Mouse (Mus musculus) hindbrain, embryonic 12.5 days (tissue): ENCODE results near the gene Ubqln4. TPM values are rescaled to one million over a fixed set of nuclear protein-coding genes. Genes with fewer than 3 reads are reported as not detected.
"Not testable (repeated sequence)": the region's sequence is repeated elsewhere in the genome, so short reads cannot be mapped to it uniquely, and the experiment has no call there.

ENCODE experiments used
- ATAC-seq: fragments of 200-750 bp; cut with Nextera tagmentation; 2 replicates; pipeline ENCODE4 v1.8.0; 2017; ENCODE audit warnings: moderate TSS enrichment; ENCODE audit not compliant: low FRiP score
- H3K27ac ChIP-seq: fragments of 300-500 bp; sonication (generic); 2 replicates; pipeline ENCODE4 v1.5.1; 2016; ENCODE audit warnings: mild to moderate bottlenecking
- H3K27me3 ChIP-seq: fragments of 300-500 bp; sonication (generic); 2 replicates; pipeline ENCODE4 v1.6.1; 2016; ENCODE audit warnings: mild to moderate bottlenecking
- H3K36me3 ChIP-seq: fragments of 300-500 bp; sonication (generic); 2 replicates; pipeline ENCODE4 v1.6.1; 2016; ENCODE audit warnings: mild to moderate bottlenecking
- H3K4me1 ChIP-seq: fragments of 300-500 bp; sonication (generic); 2 replicates; pipeline ENCODE4 v1.6.1; 2016
- H3K4me2 ChIP-seq: fragments of 300-500 bp; sonication (generic); replicated peaks from 2 replicates; pipeline ENCODE4 v1.6.1; 2016; ENCODE audit warnings: mild to moderate bottlenecking
- H3K4me3 ChIP-seq: fragments of 300-500 bp; sonication (generic); 2 replicates; pipeline ENCODE4 v1.5.1; 2016; ENCODE audit warnings: mild to moderate bottlenecking
- H3K9ac ChIP-seq: fragments of 300-500 bp; sonication (generic); 2 replicates; pipeline ENCODE4 v1.6.1; 2016; ENCODE audit warnings: mild to moderate bottlenecking, moderate library complexity
- H3K9me3 ChIP-seq: fragments of 300-500 bp; sonication (generic); replicated peaks from 2 replicates; pipeline ENCODE4 v1.6.1; 2016; ENCODE audit warnings: mild to moderate bottlenecking
- WGBS: fragments of 180-500 bp; shearing (Covaris S2); methylation state at CpG from one replicate; pipeline ENCODE4 v1.1.7; 2016; 5-methylcytosine and 5-hydroxymethylcytosine counted together
- polyA plus RNA-seq: library from polyadenylated mRNA; unstranded; fragments of >200 nt; fragmentation: Nextera tagmentation; extraction: Ambion mirVana; gene quantifications from 2 replicates; pipeline ENCODE4 v1.2.1, GENCODE M21; 2016

The Ubqln4 gene
- polyA plus RNA-seq, 1 experiment from 2014 or later, result 60.7 TPM

DNA sequence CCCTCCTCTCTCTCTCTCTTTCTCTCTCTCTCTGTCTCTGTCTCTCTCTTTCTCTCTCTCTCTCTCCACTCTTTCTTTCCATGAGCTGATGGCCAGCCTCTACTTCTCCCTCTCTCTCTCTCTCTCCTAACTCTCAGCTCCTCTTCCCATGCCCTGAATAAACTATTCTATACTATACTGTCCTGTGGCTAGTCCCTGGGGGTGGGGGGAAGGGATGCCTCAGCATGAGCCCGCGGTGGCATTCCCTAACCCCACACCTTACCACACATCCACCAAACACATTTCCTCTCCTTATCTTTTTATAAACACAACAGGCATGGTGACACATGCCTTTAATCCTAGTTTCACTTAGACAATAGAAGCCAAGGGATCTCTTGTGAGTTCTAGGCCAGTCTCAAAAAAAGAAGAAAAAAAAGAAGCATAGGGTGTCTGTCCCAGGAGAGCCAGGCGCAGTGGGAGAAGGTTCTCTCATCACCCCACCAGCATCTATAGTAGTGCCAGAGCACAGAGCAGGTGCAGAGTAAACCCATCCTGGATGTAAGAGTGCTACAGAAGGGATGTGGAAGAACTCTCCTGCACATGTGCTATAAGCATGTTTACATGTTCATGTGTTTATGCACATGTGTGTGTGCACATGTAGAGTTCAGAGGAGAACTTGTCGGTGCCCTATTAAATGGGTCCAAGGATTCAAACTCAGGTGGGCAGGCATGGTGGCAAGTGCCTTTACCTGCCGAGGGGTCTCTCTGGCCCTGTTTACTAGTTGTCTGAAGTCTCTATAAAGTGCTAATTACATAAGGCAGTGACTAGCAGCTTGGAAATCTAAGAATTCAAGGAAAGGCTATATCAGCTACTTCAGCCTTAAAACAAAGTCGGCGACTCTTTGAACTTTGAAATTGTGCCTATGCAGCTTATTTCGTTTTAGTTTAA lies 25.2 kb downstream of the Ubqln4 start:
- Histone ChIP-seq H3K4me2 (peak overlapping the region; percentile 85), H3K36me3 (peaks cover 25% of the 10 kb centered on the region), H3K27me3 (no peaks in the 10 kb centered on the region), H3K4me3 (peak overlapping the region; percentile 87), H3K27ac (no peak overlapping the region), H3K9ac (no peak overlapping the region), H3K4me1 (peaks cover 10% of the 10 kb centered on the region), H3K9me3 (no peaks in the 10 kb centered on the region)
- peak; percentile 38; the same call in 1 of the 2 replicates for ATAC-seq
- WGBS, result 45% methylated on average over 8 of the region's 8 CpGs

DNA sequence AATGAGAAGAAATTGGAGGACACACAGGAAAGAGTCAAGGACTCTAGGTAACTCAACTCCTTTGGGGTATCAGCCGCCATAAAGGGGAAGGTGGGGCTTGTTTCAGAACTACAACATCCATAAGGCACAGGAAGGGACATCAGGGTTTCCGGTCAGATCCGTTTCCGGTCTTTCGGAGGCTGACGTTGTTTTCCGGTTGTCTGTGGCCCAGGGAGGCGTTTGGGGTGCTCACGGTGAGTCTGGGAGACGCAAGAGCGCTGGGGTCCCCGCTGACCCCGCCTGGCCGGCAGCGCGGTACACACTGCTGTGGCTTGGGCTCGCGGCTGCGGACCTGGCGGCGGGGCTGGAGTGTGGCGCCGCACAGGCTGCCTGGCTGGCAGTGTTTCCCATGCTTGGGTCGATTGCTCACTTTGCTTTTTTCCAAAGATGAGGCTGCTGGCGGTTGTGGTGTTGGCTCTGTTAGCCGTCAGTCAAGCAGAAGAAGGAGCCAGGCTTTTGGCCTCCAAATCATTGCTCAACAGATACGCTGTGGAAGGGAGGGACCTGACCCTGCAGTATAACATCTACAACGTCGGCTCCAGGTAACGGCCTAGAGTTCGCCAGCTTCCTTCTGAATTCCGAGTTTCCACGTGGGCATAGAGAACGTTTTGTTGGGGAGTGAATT lies 26.0 kb downstream of the Ubqln4 start:
- Histone ChIP-seq H3K4me2 (peak overlapping the region; percentile 85), H3K9me3 (no peaks in the 10 kb centered on the region), H3K36me3 (peaks cover 29% of the 10 kb centered on the region), H3K27me3 (no peaks in the 10 kb centered on the region), H3K9ac (peak overlapping the region; percentile 85), H3K27ac (peak overlapping the region; percentile 19; the same call in 1 of the 2 replicates), H3K4me1 (peaks cover 10% of the 10 kb centered on the region), H3K4me3 (peak overlapping the region; percentile 87)
- ATAC-seq, result peak; percentile 88
- under 1% methylated on average over 34 of the region's 34 CpGs for WGBS

DNA sequence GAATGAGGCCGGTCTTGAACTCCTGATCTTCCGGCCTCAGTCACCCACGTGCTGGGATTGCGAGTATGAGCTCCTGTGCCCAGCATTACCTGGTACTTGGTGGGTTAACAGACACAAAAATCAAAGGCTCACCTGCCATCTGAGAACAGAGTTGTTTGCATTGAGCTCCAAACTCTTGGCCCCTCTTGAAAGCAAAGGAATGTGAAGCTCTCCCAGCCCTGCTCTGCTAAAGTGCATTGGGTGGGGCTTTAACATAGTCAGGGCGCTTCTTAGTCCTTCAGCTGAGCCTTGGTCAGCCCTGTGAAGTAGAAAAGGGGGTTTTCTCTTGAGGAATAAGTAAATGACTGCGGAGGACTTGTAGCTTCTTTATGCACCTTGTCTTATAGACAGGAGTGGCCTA lies 32.2 kb downstream of the Ubqln4 start:
- no peaks in the 10 kb centered on the region for H3K27me3 ChIP-seq
- no peak for ATAC-seq
- H3K4me2 ChIP-seq, result no peak overlapping the region
- no peak overlapping the region for H3K4me3 ChIP-seq
- 98% methylated on average over 6 of the region's 6 CpGs for WGBS
- H3K27ac ChIP-seq, result no peak overlapping the region
- H3K9me3 ChIP-seq, result no peaks in the 10 kb centered on the region
- no peak overlapping the region for H3K9ac ChIP-seq
- H3K4me1 ChIP-seq, result peaks cover 2% of the 10 kb centered on the region; the same call in 1 of the 2 replicates
- H3K36me3 ChIP-seq, result peaks cover 64% of the 10 kb centered on the region

DNA sequence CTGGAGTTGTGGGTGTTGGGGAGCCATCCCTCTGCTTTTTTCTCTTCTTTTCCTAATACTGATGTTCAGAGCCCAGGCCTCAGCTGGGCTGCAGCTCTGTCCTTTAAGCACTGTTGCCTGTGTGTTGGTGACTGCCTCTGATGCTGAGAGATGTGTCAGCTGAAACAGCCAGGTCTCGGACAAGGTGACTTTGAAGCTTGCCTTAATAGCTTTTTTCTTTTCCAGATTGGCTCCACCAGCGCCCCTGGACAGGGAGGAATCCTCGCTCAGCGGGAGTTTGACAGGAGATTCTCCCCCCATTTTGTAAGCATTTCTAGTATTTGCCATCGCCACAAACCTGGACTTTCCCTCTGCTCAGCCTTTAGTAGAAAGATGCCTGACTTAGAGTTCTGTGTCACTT lies 33.1 kb downstream of the Ubqln4 start:
- Histone ChIP-seq H3K4me1 (peaks cover 3% of the 10 kb centered on the region; the same call in 1 of the 2 replicates), H3K27ac (no peak overlapping the region), H3K36me3 (peaks cover 58% of the 10 kb centered on the region), H3K4me3 (no peak overlapping the region), H3K9ac (no peak overlapping the region), H3K9me3 (no peaks in the 10 kb centered on the region), H3K27me3 (no peaks in the 10 kb centered on the region), H3K4me2 (no peak overlapping the region)
- WGBS, result 94% methylated on average over 5 of the region's 5 CpGs
- ATAC-seq, result no peak

DNA sequence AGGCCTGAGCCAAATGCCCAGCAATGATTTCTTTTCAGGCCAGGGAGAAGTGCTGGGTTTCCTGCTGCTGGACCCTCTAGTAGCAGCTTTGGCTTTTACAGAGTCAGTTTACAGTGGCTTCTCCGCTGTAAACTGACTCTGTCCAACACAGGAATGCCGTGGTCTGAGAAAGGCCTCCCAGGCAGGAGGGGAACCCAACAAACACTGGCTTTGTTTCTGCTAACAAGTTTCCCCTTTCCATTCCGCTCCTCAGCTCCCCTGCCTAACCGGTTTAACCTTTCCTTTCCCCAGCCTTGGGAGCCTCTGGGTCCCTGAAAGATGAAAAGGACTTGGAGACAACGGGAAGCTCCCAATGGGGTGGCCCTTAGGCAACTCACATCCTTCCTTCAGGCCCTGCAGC lies 36.7 kb downstream of the Ubqln4 start:
- H3K4me3 ChIP-seq, result no peak overlapping the region
- no peak for ATAC-seq
- 26% methylated on average over 5 of the region's 5 CpGs for WGBS
- H3K27ac ChIP-seq, result peak overlapping the region; percentile 40; the same call in 1 of the 2 replicates
- H3K9ac ChIP-seq, result no peak overlapping the region
- H3K9me3 ChIP-seq, result no peaks in the 10 kb centered on the region
- peaks cover 7% of the 10 kb centered on the region; the same call in 1 of the 2 replicates for H3K4me1 ChIP-seq
- H3K4me2 ChIP-seq, result no peak overlapping the region
- peaks cover 35% of the 10 kb centered on the region for H3K36me3 ChIP-seq
- H3K27me3 ChIP-seq, result no peaks in the 10 kb centered on the region

DNA sequence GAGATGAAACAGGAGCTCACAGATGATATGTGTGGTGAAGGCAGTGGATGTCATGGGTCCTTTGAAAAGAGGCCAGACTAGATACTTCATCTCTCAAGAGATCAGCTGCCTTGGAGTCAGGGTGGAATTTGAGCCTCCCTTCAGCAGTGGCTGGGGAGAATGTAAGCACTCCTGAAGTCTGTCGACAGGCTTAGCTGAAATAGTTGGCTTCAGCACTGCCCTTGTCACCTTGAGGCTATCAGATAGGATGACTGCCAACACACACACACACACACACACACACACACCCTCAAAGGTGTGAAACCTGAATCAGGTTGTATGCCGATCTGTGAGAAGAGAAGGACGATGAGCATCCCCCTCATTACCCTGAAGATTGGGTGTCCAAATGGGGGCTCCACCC lies 37.5 kb downstream of the Ubqln4 start:
- H3K4me2 ChIP-seq, result no peak overlapping the region
- H3K27me3 ChIP-seq, result no peaks in the 10 kb centered on the region
- ATAC-seq, result no peak
- no peaks in the 10 kb centered on the region for H3K9me3 ChIP-seq
- no peak overlapping the region for H3K4me3 ChIP-seq
- H3K27ac ChIP-seq, result no peak overlapping the region; the same call in 1 of the 2 replicates
- no peak overlapping the region for H3K9ac ChIP-seq
- H3K4me1 ChIP-seq, result peaks cover 7% of the 10 kb centered on the region; the same call in 1 of the 2 replicates
- 58% methylated on average over 3 of the region's 3 CpGs for WGBS
- peaks cover 28% of the 10 kb centered on the region for H3K36me3 ChIP-seq

DNA sequence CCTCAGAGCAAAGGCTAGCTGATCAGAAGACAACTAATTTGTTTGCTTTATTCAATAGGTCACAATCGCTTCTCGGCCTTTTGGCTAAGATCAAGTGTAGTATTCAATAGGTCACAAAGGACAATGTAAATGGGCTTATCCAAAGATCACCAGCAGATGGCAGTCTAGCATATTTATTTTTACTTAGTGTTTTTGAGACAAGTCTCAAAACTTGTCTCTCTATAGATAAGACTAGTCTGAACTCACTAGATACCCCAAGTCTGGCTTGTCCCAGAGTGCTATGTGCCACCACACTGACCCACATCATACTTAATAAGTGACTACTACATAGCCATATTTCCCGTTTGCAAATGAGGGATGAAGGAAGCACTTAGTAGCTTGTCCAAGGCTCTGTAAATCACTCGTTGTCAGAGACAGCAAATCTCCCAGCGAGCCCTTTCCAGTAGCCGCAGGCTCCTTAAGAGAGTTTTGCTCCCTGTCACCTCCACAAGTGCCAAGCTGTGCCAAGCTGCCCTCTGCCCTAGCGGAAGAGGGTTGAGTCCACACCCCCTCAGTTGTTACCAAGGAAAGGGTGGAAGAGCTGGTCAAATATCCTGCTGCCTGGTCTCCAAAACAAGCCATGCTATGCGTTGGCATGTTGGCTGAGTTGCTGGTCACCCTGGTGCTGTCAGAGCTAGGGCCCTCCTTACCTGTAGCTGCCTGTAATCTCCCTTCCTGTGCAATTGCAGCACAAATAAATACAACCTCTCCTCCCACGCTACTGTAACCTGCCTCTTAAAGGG lies 38.6 kb downstream of the Ubqln4 start:
- no peaks in the 10 kb centered on the region for H3K9me3 ChIP-seq
- H3K4me1 ChIP-seq, result peaks cover 7% of the 10 kb centered on the region; the same call in 1 of the 2 replicates
- no peaks in the 10 kb centered on the region for H3K27me3 ChIP-seq
- H3K4me3 ChIP-seq, result no peak overlapping the region
- no peak overlapping the region for H3K27ac ChIP-seq
- no peak for ATAC-seq
- no peak overlapping the region for H3K9ac ChIP-seq
- no peak overlapping the region for H3K4me2 ChIP-seq
- WGBS, result 37% methylated on average over 9 of the region's 9 CpGs
- peaks cover 17% of the 10 kb centered on the region for H3K36me3 ChIP-seq

DNA sequence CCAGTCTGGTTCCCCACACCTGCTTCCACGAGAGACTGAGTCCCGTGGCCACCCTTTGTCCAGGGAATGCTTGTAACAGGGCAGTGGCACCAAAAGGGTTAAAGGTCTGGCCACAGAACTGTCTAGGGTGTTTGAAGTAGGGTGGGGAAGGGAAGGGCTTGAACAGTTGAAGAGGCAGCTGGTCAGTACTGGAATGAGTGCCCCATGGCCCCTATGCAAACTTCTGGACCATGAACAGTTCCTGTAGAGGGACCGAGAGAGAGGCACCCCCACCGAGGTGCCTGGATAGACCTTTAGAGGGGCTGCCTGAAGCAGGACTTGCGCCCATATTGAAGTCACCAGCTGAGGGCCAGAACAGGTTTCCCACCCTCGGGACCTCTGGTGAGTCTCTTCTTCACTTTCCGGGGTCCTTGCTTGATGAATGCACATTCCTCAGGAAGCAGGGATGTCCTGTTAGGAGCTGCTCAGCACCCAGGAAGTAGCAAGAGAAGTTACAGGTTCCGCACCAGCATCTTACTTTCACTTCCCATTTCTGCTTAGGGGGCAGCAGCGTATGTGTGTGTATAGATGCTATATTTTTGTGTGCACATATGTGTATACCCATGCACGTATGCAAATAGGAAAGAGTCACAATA lies 39.5 kb downstream of the Ubqln4 start:
- Histone ChIP-seq H3K36me3 (peaks cover 8% of the 10 kb centered on the region), H3K4me2 (no peak overlapping the region), H3K4me1 (peaks cover 7% of the 10 kb centered on the region; the same call in 1 of the 2 replicates), H3K9ac (no peak overlapping the region), H3K27me3 (no peaks in the 10 kb centered on the region), H3K27ac (no peak overlapping the region), H3K9me3 (no peaks in the 10 kb centered on the region), H3K4me3 (no peak overlapping the region)
- no peak for ATAC-seq
- 71% methylated on average over 10 of the region's 10 CpGs for WGBS

DNA sequence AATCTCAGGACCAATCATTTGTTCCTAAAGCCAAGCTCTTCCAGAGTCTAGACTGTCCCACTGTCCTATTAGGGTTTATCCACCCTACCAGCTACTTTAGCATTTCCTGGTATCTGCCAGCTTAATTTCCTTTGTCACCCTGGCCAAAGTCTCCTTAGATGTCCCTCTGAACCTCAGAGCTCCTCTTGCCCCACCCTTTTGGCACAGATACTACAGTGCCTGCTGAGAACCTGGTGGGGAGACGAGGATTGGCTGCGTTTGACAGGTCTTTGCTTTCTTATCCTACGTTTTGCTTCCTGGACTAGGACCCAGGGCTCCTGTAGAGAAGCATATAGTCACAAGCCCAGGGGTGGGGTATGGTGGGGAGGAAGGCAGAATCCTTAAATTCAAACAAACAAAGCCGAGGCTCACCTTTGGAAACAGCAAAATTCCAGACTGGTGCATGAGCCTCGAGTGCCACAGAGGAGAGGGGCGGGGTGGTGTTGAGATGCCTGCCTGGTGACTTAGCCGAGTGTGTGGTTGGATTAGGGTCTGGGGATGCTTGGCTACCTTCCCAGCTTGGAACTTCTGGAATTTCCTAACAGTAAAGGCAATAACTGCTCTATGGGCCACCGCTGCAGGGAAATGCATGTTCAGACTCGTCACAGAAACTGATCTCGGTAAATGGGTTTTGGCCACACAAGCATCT lies 40.5 kb downstream of the Ubqln4 start:
- Histone ChIP-seq H3K9ac (no peak overlapping the region), H3K9me3 (no peaks in the 10 kb centered on the region), H3K27ac (no peak overlapping the region), H3K36me3 (no peaks in the 10 kb centered on the region), H3K4me3 (no peak overlapping the region), H3K4me2 (no peak overlapping the region), H3K27me3 (no peaks in the 10 kb centered on the region), H3K4me1 (peaks cover 7% of the 10 kb centered on the region; the same call in 1 of the 2 replicates)
- 67% methylated on average over 10 of the region's 10 CpGs for WGBS
- no peak for ATAC-seq

DNA sequence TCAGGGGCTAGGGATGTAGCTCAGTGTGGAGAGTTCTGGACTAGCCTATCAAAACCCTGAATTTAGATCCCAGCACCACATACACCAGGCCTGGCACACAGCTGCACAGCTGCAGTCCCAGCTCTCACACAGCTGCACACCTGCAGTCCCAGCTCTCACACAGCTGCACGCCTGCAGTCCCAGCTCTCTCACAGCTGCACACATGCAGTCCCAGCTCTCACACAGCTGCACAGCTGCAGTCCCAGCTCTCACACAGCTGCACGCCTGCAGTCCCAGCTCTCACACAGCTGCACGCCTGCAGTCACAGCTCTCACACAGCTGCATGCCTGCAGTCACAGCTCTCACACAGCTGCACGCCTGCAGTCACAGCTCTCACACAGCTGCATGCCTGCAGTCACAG lies 43.0 kb downstream of the Ubqln4 start:
- not testable (repeated sequence) for H3K36me3 ChIP-seq, H3K4me1 ChIP-seq, ATAC-seq, H3K9me3 ChIP-seq, H3K4me3 ChIP-seq, H3K27ac ChIP-seq, H3K4me2 ChIP-seq, H3K27me3 ChIP-seq, H3K9ac ChIP-seq
- WGBS, result 81% methylated on average over 4 of the region's 4 CpGs

DNA sequence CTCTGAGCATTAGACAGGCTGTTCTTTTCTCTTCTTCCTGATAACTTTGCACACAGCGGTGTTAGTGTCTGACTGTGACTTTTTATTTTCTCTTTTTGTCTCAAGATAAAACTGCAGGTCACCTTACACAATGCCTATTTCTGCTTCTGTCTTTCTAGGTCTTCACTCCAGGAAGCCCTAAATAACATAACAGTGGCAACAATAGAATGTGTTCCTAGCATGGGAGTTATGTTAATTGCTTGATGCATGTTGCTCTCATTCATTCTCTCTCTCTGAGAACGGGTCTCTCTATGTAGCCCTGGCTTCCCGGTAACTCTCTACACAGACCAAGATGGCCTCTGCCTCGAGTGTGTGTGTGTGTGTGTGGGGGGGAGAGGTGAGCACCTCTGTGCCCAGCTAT lies 48.9 kb downstream of the Ubqln4 start:
- H3K4me1 ChIP-seq, result peaks cover 4% of the 10 kb centered on the region
- 0 out of 2 replicates have a peak, but pooled peaks cover 3% of the 10 kb centered on the region for H3K27me3 ChIP-seq
- no peak overlapping the region for H3K27ac ChIP-seq
- H3K4me3 ChIP-seq, result no peak overlapping the region
- no peaks in the 10 kb centered on the region for H3K9me3 ChIP-seq
- ATAC-seq, result no peak
- H3K36me3 ChIP-seq, result no peaks in the 10 kb centered on the region
- H3K4me2 ChIP-seq, result no peak overlapping the region
- H3K9ac ChIP-seq, result no peak overlapping the region
- 78% methylated on average over 4 of the region's 4 CpGs for WGBS
